Mouse (Mus musculus) stomach, embryonic 14.5 days (tissue): Measurements from ENCODE around the gene Kifc1. TPM values are rescaled to one million over a fixed set of nuclear protein-coding genes. Genes with fewer than 3 reads are reported as not detected.
"Not testable (repeated sequence)": the region's sequence is repeated elsewhere in the genome, so short reads cannot be mapped to it uniquely, and the experiment has no call there.

ENCODE experiments used
- ATAC-seq: fragments of 200-750 bp; cut with Nextera tagmentation; 2 replicates; pipeline ENCODE4 v1.8.0; 2017; ENCODE audit warnings: low read depth, moderate TSS enrichment; ENCODE audit not compliant: insufficient number of reproducible peaks, insufficient read depth, low FRiP score
- H3K27ac ChIP-seq: fragments of 300-500 bp; sonication (generic); 2 replicates; pipeline ENCODE4 v1.5.1; 2014; ENCODE audit warnings: mild to moderate bottlenecking, low read length, moderate library complexity, mixed read lengths
- H3K27me3 ChIP-seq: fragments of 300-500 bp; sonication (generic); 2 replicates; pipeline ENCODE4 v1.6.1; 2014; ENCODE audit warnings: low read length, control low read depth, mixed read lengths; ENCODE audit not compliant: control insufficient read depth, insufficient read depth
- H3K36me3 ChIP-seq: fragments of 300-500 bp; sonication (generic); 2 replicates; pipeline ENCODE4 v1.6.1; 2014; ENCODE audit warnings: mild to moderate bottlenecking, control low read depth, low read length, moderate library complexity, mixed read lengths; ENCODE audit not compliant: control insufficient read depth, insufficient read depth
- H3K4me1 ChIP-seq: fragments of 300-500 bp; sonication (generic); 2 replicates; pipeline ENCODE4 v1.6.1; 2014; ENCODE audit warnings: low read length, control low read depth, mixed read lengths; ENCODE audit not compliant: control insufficient read depth, insufficient read depth
- H3K4me2 ChIP-seq: fragments of 300-500 bp; sonication (generic); replicated peaks from 2 replicates; pipeline ENCODE4 v1.6.1; 2014; ENCODE audit warnings: low read depth, low read length, control low read depth
- H3K4me3 ChIP-seq: fragments of 300-500 bp; sonication (generic); 2 replicates; pipeline ENCODE4 v1.5.1; 2014; ENCODE audit warnings: low read depth, low read length, control low read depth
- H3K9ac ChIP-seq: fragments of 300-500 bp; sonication (generic); replicated peaks from 2 replicates; pipeline ENCODE4 v1.6.1; 2014; ENCODE audit warnings: low read depth, mild to moderate bottlenecking, control low read depth, low read length, moderate library complexity, mixed read lengths
- H3K9me3 ChIP-seq: fragments of 300-500 bp; sonication (generic); 2 replicates; pipeline ENCODE4 v1.6.1; 2016; ENCODE audit warnings: low read depth, low read length, control low read depth; ENCODE audit not compliant: control insufficient read depth
- WGBS: fragments of 180-500 bp; shearing (Covaris S2); extraction: QIAGEN DNeasy Blood & Tissue Kit; methylation state at CpG from one replicate; pipeline ENCODE4 v1.1.7; 2014; 5-methylcytosine and 5-hydroxymethylcytosine counted together
- polyA plus RNA-seq: library from polyadenylated mRNA; unstranded; fragments of >200 nt; fragmentation: Nextera tagmentation; extraction: Ambion mirVana; gene quantifications from 2 replicates; pipeline ENCODE4 v1.2.1, GENCODE M21; 2014

The Kifc1 gene
- polyA plus RNA-seq, 1 experiment from 2014 or later: 6.8 TPM

GRCm38 (mm10) chr17:33900281-33900988 is 10.0 kb upstream of the Kifc1 start:
- Histone ChIP-seq H3K9ac (no peak overlapping the region), H3K4me3 (no peak overlapping the region), H3K27me3 (no peaks in the 10 kb centered on the region), H3K36me3 (no peaks in the 10 kb centered on the region), H3K4me2 (no peak overlapping the region), H3K9me3 (no peaks in the 10 kb centered on the region), H3K27ac (no peak overlapping the region), H3K4me1 (no peaks in the 10 kb centered on the region)
- no peak for ATAC-seq
- WGBS: 59% methylated on average over 7 of the region's 7 CpGs

- H3K36me3 ChIP-seq: no peaks in the 10 kb centered on the region
- H3K27me3 ChIP-seq: no peaks in the 10 kb centered on the region
- no peak overlapping the region for H3K9ac ChIP-seq
- no peak for ATAC-seq
- H3K27ac ChIP-seq: no peak overlapping the region
- WGBS: 70% methylated on average over 4 of the region's 4 CpGs
- no peak overlapping the region for H3K4me3 ChIP-seq
- H3K4me2 ChIP-seq: no peak overlapping the region
- no peaks in the 10 kb centered on the region for H3K9me3 ChIP-seq
- no peaks in the 10 kb centered on the region for H3K4me1 ChIP-seq
Measured at GRCm38 (mm10) chr17:33899642-33900041, 9.2 kb upstream of the Kifc1 start.

DNA sequence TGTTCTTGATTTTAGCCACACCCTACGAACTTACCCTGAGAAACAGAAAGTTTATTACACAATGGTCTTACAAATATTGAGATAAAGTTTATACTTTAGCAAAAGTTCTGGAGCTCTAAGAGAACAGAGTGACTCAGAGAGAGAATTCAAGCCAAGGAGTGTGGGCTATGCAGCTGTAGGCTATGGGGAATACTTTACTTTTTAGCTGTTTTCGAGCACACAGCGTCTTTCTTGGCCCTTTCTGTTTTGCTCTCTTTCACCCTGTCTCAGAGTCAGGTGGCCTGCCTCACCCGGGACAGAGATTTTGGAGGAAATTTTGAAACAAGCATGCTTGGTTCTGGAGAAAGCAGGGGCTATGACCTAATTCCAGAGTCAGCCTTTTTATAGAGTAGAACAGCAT is 7.7 kb upstream of the Kifc1 start:
- not testable (repeated sequence) for H3K4me2 ChIP-seq, ATAC-seq, H3K4me3 ChIP-seq, H3K27me3 ChIP-seq, H3K9me3 ChIP-seq, H3K27ac ChIP-seq, H3K36me3 ChIP-seq, H3K4me1 ChIP-seq, H3K9ac ChIP-seq
- 76% methylated on average over 4 of the region's 4 CpGs for WGBS

- Histone ChIP-seq H3K36me3 (no peaks in the 10 kb centered on the region), H3K27me3 (no peaks in the 10 kb centered on the region), H3K9me3 (no peaks in the 10 kb centered on the region), H3K4me1 (no peaks in the 10 kb centered on the region), H3K27ac (no peak overlapping the region), H3K9ac (no peak overlapping the region), H3K4me3 (no peak overlapping the region), H3K4me2 (no peak overlapping the region)
- WGBS: 36% methylated on average over 6 of the region's 6 CpGs
- no peak for ATAC-seq
Measured at GRCm38 (mm10) chr17:33897114-33897794, 6.8 kb upstream of the Kifc1 start.

- not testable (repeated sequence) for H3K36me3 ChIP-seq, H3K27ac ChIP-seq, H3K9me3 ChIP-seq, H3K4me2 ChIP-seq, H3K27me3 ChIP-seq, H3K4me3 ChIP-seq, ATAC-seq, H3K4me1 ChIP-seq, H3K9ac ChIP-seq
- 55% methylated on average over 4 of the region's 4 CpGs for WGBS
Measured at GRCm38 (mm10) chr17:33893011-33893410, 2.5 kb upstream of the Kifc1 start.

- ATAC-seq: no peak
- Histone ChIP-seq H3K9ac (no peak overlapping the region), H3K4me3 (no peak overlapping the region), H3K4me1 (peaks cover 8% of the 10 kb centered on the region; the same call in 1 of the 2 replicates), H3K36me3 (no peaks in the 10 kb centered on the region), H3K27ac (no peak overlapping the region), H3K27me3 (no peaks in the 10 kb centered on the region), H3K4me2 (no peak overlapping the region), H3K9me3 (no peaks in the 10 kb centered on the region)
- 24% methylated on average over 7 of the region's 7 CpGs for WGBS
Measured at GRCm38 (mm10) chr17:33892429-33892828, 2.0 kb upstream of the Kifc1 start.

- ATAC-seq, H3K27me3 ChIP-seq, H3K4me3 ChIP-seq, H3K36me3 ChIP-seq, H3K9me3 ChIP-seq, H3K4me2 ChIP-seq, H3K9ac ChIP-seq, H3K4me1 ChIP-seq, H3K27ac ChIP-seq: not testable (repeated sequence)
- 65% methylated on average over 6 of the region's 6 CpGs for WGBS
Measured at GRCm38 (mm10) chr17:33891892-33892291, 1.4 kb upstream of the Kifc1 start.

DNA sequence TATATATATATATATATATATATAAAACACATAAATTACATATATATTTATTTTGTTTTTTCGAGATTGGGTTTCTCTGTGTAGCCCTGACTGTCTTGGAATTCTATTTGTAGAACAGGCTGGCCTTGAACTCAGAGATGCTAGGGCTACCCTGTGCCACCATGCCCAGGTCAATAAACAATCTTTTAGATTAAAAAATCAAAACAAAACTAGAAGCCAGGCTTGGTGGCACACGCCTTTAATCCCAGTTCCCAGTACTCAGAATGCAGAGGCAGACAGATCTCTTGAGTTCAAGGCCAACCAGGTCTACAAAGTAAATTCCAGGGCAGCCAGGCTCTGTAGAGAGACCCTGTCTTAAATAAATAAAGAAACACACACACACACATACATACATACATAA is 896 bp upstream of the Kifc1 start:
- H3K4me3 ChIP-seq: no peak overlapping the region
- ATAC-seq: no peak
- H3K4me1 ChIP-seq: peaks cover 8% of the 10 kb centered on the region; the same call in 1 of the 2 replicates
- no peak overlapping the region for H3K9ac ChIP-seq
- H3K27me3 ChIP-seq: no peaks in the 10 kb centered on the region
- 56% methylated on average over 2 of the region's 2 CpGs for WGBS
- no peak overlapping the region for H3K4me2 ChIP-seq
- peaks cover under 1% of the 10 kb centered on the region; the same call in 1 of the 2 replicates for H3K36me3 ChIP-seq
- H3K9me3 ChIP-seq: no peaks in the 10 kb centered on the region
- no peak overlapping the region for H3K27ac ChIP-seq
